Mouse (Mus musculus): Measurements from ENCODE around the gene Syngr2.
"Not testable (repeated sequence)": the region's sequence is repeated elsewhere in the genome, so short reads cannot be mapped to it uniquely, and the experiment has no call there.

DNA sequence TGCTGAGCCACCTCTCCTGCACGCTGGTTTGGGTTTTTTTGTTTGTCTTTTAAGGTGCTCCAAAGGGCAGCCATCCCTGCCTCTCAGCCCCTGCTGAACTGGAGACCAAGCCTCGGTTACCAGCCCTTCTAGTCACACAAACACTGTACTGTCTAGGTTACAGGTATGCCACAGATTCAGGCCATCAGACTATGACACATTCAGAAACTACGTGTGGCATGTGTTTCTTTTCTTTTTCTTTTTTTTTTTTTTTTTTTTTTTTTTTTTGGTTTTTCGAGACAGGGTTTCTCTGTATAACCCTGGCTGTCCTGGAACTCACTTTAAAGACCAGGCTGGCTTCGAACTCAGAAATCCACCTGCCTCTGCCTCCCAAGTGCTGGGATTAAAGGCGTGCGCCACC, 21.0 kb upstream of the Syngr2 start:
- not testable (repeated sequence) for TF ChIP-seq CTCF (IDR thresholded peaks at IDR 0.05; ENCODE audit: extremely low read depth, insufficient read length, insufficient replicate concordance, low read depth, low read length); POLR2A (IDR thresholded peaks at IDR 0.05; ENCODE audit: low read depth, low read length)

All from small intestine, adult 2 months (tissue).